Mouse (Mus musculus) gonadal fat pad, adult 2 months (tissue): ENCODE measurements around the gene Uba3. TPM values are rescaled to one million over a fixed set of nuclear protein-coding genes. Genes with fewer than 3 reads are reported as not detected.

Experiments
- DNase-seq: peaks from one replicate; pipeline ENCODE4 v3.0.0-alpha.2; 2012; ENCODE audit warnings: low read depth
- polyA plus RNA-seq: library from polyadenylated mRNA; depleted of rRNA; stranded (reverse); fragments of >200 nt; gene quantifications from 2 replicates; pipeline ENCODE4 v1.2.3, GENCODE M21; 2012; rRNA removed

The Uba3 gene
- polyA plus RNA-seq, 1 experiment = 21.2 TPM

DNA sequence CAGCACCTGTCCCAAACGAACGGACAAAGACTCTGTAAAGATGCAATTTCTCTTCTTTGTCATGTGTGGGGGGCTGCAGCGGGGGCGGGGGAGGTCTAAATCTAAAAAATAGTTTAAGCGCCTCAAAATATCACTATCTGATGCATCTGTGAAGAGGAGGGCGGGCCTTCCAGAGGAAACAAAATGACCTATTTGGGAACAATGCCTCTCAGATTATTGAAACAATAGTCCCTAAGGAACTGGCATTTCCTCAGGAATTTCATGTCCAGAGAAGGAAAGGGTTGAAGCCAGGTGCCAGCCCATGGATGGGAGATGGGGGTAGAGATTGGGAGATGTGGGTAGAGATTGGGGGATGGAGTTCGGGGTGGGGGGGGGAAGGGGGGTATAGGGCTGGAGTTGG is 63.6 kb downstream of the Uba3 start:
- DNase-seq = no peak

Other genes with a start within 250 kb of the Uba3 start
- gene Fam19a4, start 145.2 kb downstream of the Uba3 start, polyA plus RNA-seq = not detected in 2 replicates
- 13.7 and 14.9 TPM in 2 replicates for gene Eogt, start 56.5 kb downstream of the Uba3 start, polyA plus RNA-seq
- 5.5 and 8.5 TPM in 2 replicates for gene Tmf1, start 26.5 kb downstream of the Uba3 start, polyA plus RNA-seq
- gene Arl6ip5, start 5.0 kb upstream of the Uba3 start, polyA plus RNA-seq = 68.5 and 79.7 TPM in 2 replicates
- 0.06 and 0.11 TPM in 2 replicates for gene Lmod3, start 47.1 kb upstream of the Uba3 start, polyA plus RNA-seq